Mouse (Mus musculus) kidney, postnatal 0 days (tissue): ENCODE results near the gene Dnah2. TPM values are rescaled to one million over a fixed set of nuclear protein-coding genes. Genes with fewer than 3 reads are reported as not detected.

Source experiments
- ATAC-seq: fragments of 200-750 bp; cut with Nextera tagmentation; replicated peaks from 2 replicates; pipeline ENCODE4 v1.8.0; 2017; ENCODE audit warnings: low read depth, moderate number of reproducible peaks, moderate TSS enrichment, moderate library complexity; ENCODE audit not compliant: low FRiP score
- DNase-seq: peaks from one replicate; pipeline ENCODE4 v3.0.0-alpha.2; 2016; ENCODE audit warnings: low spot score
- H3K27ac ChIP-seq: fragments of 300-500 bp; sonication (generic); 2 replicates; pipeline ENCODE4 v1.5.1; 2014; ENCODE audit warnings: mild to moderate bottlenecking
- H3K27me3 ChIP-seq: fragments of 300-500 bp; sonication (generic); 2 replicates; pipeline ENCODE4 v1.6.1; 2014; ENCODE audit warnings: low read length, mixed read lengths; ENCODE audit not compliant: insufficient read depth
- H3K36me3 ChIP-seq: fragments of 300-500 bp; sonication (generic); 2 replicates; pipeline ENCODE4 v1.6.1; 2014; ENCODE audit warnings: low read length, mixed read lengths; ENCODE audit not compliant: insufficient read depth
- H3K4me1 ChIP-seq: fragments of 300-500 bp; sonication (generic); replicated peaks from 2 replicates; pipeline ENCODE4 v1.6.1; 2014; ENCODE audit warnings: antibody characterized with exemption, low read length, mixed read lengths; ENCODE audit not compliant: insufficient read depth
- H3K4me2 ChIP-seq: fragments of 300-500 bp; sonication (generic); 2 replicates; pipeline ENCODE4 v1.6.1; 2014; ENCODE audit warnings: mild to moderate bottlenecking, low read length, moderate library complexity, mixed read lengths
- H3K4me3 ChIP-seq: fragments of 300-500 bp; sonication (generic); replicated peaks from 2 replicates; pipeline ENCODE4 v1.5.1; 2014; ENCODE audit warnings: low read depth, low read length
- H3K9ac ChIP-seq: fragments of 300-500 bp; sonication (generic); 2 replicates; pipeline ENCODE4 v1.6.1; 2014; ENCODE audit warnings: low read depth, low read length
- H3K9me3 ChIP-seq: fragments of 300-500 bp; sonication (generic); replicated peaks from 2 replicates; pipeline ENCODE4 v1.6.1; 2016; ENCODE audit warnings: low read length, inconsistent platforms, mixed read lengths
- CTCF ChIP-seq: IDR thresholded peaks from 2 replicates; pipeline ENCODE4 v1.5.1; 2016; ENCODE audit warnings: antibody characterized with exemption, low read depth, mild to moderate bottlenecking, moderate library complexity
- WGBS: fragments of 180-500 bp; shearing (Covaris S2); extraction: QIAGEN DNeasy Blood & Tissue Kit; methylation state at CpG from one replicate; pipeline ENCODE4 v1.1.7; 2014; 5-methylcytosine and 5-hydroxymethylcytosine counted together
- polyA plus RNA-seq: library from polyadenylated mRNA; unstranded; fragments of >200 nt; fragmentation: Nextera tagmentation; extraction: Ambion mirVana; gene quantifications from 2 replicates; pipeline ENCODE4 v1.2.1, GENCODE M21; 2015

The Dnah2 gene
- polyA plus RNA-seq, 1 experiment from 2014 or later, result 0.32 TPM

- peak; percentile 52 for ATAC-seq
- peak; percentile 98 for DNase-seq
- TF ChIP-seq CTCF, result no peak
- Histone ChIP-seq H3K27ac (peak overlapping the region; percentile 99), H3K4me3 (peak overlapping the region; percentile 82), H3K27me3 (no peaks in the 10 kb centered on the region), H3K36me3 (peaks cover 20% of the 10 kb centered on the region), H3K9me3 (no peaks in the 10 kb centered on the region), H3K4me2 (peak overlapping the region; percentile 98), H3K9ac (peak overlapping the region; percentile 86), H3K4me1 (peaks cover 42% of the 10 kb centered on the region)
- WGBS, result under 1% methylated on average over 26 of the region's 26 CpGs
Observed at GRCm38 (mm10) chr11:69411073-69411535, 137.8 kb downstream of the Dnah2 start.

- peak overlapping the region; percentile 98 for H3K4me2 ChIP-seq
- H3K4me1 ChIP-seq, result peaks cover 42% of the 10 kb centered on the region
- no peaks in the 10 kb centered on the region for H3K27me3 ChIP-seq
- no peak for TF ChIP-seq CTCF
- peak overlapping the region; percentile 82 for H3K4me3 ChIP-seq
- peak overlapping the region; percentile 99 for H3K27ac ChIP-seq
- under 1% methylated on average over 40 of the region's 41 CpGs for WGBS
- DNase-seq (peak; percentile 82), ATAC-seq (peak; percentile 1; the same call in 1 of the 2 replicates)
- H3K36me3 ChIP-seq, result peaks cover 26% of the 10 kb centered on the region
- H3K9me3 ChIP-seq, result no peaks in the 10 kb centered on the region
- peak overlapping the region; percentile 86 for H3K9ac ChIP-seq
Observed at GRCm38 (mm10) chr11:69410310-69411072, 138.4 kb downstream of the Dnah2 start.

GRCm38 (mm10) chr11:69410045-69410309 lies 138.9 kb downstream of the Dnah2 start:
- DNase-seq (no peak), ATAC-seq (no peak)
- Histone ChIP-seq H3K9ac (peak overlapping the region; percentile 86), H3K27ac (peak overlapping the region; percentile 99), H3K36me3 (peaks cover 31% of the 10 kb centered on the region), H3K27me3 (no peaks in the 10 kb centered on the region), H3K4me2 (peak overlapping the region; percentile 98), H3K4me1 (peaks cover 40% of the 10 kb centered on the region), H3K4me3 (peak overlapping the region; percentile 82), H3K9me3 (no peaks in the 10 kb centered on the region)
- WGBS, result 0% methylated on average over 18 of the region's 18 CpGs
- no peak for TF ChIP-seq CTCF

GRCm38 (mm10) chr11:69409378-69410044 lies 139.4 kb downstream of the Dnah2 start:
- Histone ChIP-seq H3K9ac (peak overlapping the region; percentile 86), H3K27ac (peak overlapping the region; percentile 99), H3K27me3 (no peaks in the 10 kb centered on the region), H3K9me3 (no peaks in the 10 kb centered on the region), H3K4me1 (peaks cover 36% of the 10 kb centered on the region), H3K4me3 (peak overlapping the region; percentile 82), H3K36me3 (peaks cover 35% of the 10 kb centered on the region), H3K4me2 (peak overlapping the region; percentile 98)
- under 1% methylated on average over 43 of the region's 46 CpGs for WGBS
- DNase-seq, result peak; percentile 93
- peak; percentile 31 for ATAC-seq
- no peak for TF ChIP-seq CTCF

- peak; percentile 62 for ATAC-seq
- H3K9me3 ChIP-seq, result no peaks in the 10 kb centered on the region
Observed at GRCm38 (mm10) chr11:69408541-69409377, 140.2 kb downstream of the Dnah2 start.

GRCm38 (mm10) chr11:69407724-69408004 lies 141.2 kb downstream of the Dnah2 start:
- Histone ChIP-seq H3K4me2 (peak overlapping the region; percentile 98; the same call in 1 of the 2 replicates), H3K9ac (0 out of 2 replicates have a peak overlapping the region, but pooled peaks have one; percentile 86), H3K9me3 (no peaks in the 10 kb centered on the region), H3K4me1 (peaks cover 18% of the 10 kb centered on the region), H3K27me3 (no peaks in the 10 kb centered on the region), H3K27ac (no peak overlapping the region), H3K4me3 (no peak overlapping the region; the same call in 1 of the 2 replicates), H3K36me3 (peaks cover 49% of the 10 kb centered on the region)
- no peak for DNase-seq
- 87% methylated on average over 4 of the region's 4 CpGs for WGBS
- TF ChIP-seq CTCF, result no peak
- ATAC-seq, result no peak

More at GRCm38 (mm10) chr11:69408541-69409377, 140.2 kb downstream of the Dnah2 start:
- TF ChIP-seq CTCF, result 0 out of 2 replicates have a peak, but pooled peaks have one; percentile 18
- Histone ChIP-seq H3K27ac (peak overlapping the region; percentile 99), H3K4me1 (peaks cover 29% of the 10 kb centered on the region), H3K27me3 (no peaks in the 10 kb centered on the region), H3K4me2 (peak overlapping the region; percentile 98), H3K36me3 (peaks cover 42% of the 10 kb centered on the region), H3K4me3 (peak overlapping the region; percentile 82), H3K9ac (peak overlapping the region; percentile 86)
- DNase-seq, result peak; percentile 98
- 0% methylated on average over 33 of the region's 33 CpGs for WGBS
